Mouse (Mus musculus) Patski (cell line): ENCODE results near the gene Disp1. TPM values are rescaled to one million over a fixed set of nuclear protein-coding genes. Genes with fewer than 3 reads are reported as not detected.

Experiments
- ATAC-seq: fragments of 100-300 bp; one replicate; pipeline ENCODE4 v1.8.0; 2021
- CTCF ChIA-PET: fragments of 350-600 bp; sonication (Branson Sonifier 250); formaldehyde crosslinking; loops from one replicate; lab custom pipeline; 2022; ENCODE audit warnings: inconsistent platforms; lab: Charles Lee
- POLR2A ChIA-PET: fragments of 350-600 bp; sonication (Branson Sonifier 250); formaldehyde crosslinking; loops from one replicate; lab custom pipeline; 2022; ENCODE audit warnings: antibody characterized with exemption, inconsistent platforms; lab: Charles Lee
- DNase-seq: peaks from one replicate; pipeline ENCODE4 v3.0.0-alpha.2; 2011; ENCODE audit warnings: low read depth, low spot score
- H3K27me3 ChIP-seq: fragments of 371-371 bp; one replicate; pipeline ENCODE4 v1.5.1; 2021
- CTCF ChIP-seq: fragments of 100-300 bp; IDR thresholded peaks from one replicate; pipeline ENCODE4 v1.5.1; 2021
- in situ Hi-C: fragments of 300-500 bp; cut with MboI; formaldehyde crosslinking; loops from 3 replicates; pipeline ENCODE4 v1.11.1; 2018; ENCODE audit warnings: low pct_unique_long_range_greater_than_20kb, mixed read lengths
- polyA plus RNA-seq: library from polyadenylated mRNA; unstranded; gene quantifications from one replicate; pipeline ENCODE4 v1.2.3, GENCODE M21; 2021

Disp1 gene
- polyA plus RNA-seq, 1 experiment from 2014 or later: 18.1 TPM

GRCm38 (mm10) chr1:183149571-183150105, 71.7 kb downstream of the Disp1 start:
- no peak for ATAC-seq
- DNase-seq: no peak
- TF ChIP-seq CTCF: no peak
- POLR2A ChIA-PET: no interaction called here
- in situ Hi-C loops: loop anchor here (10.0 kb wide), 1 partner anchor 1925 kb away; no protein-coding TSS in a partner anchor
- no peaks in the 10 kb centered on the region for H3K27me3 ChIP-seq
- CTCF ChIA-PET: no interaction called here

- no peak for DNase-seq
- POLR2A ChIA-PET: interaction anchor here (0.6 kb wide), 1 partner anchor 67 kb away, joined by 4 read pairs; no protein-coding TSS in a partner anchor
- no peak for TF ChIP-seq CTCF
- no peaks in the 10 kb centered on the region for H3K27me3 ChIP-seq
- in situ Hi-C loops: no loop called here
- ATAC-seq: no peak
- CTCF ChIA-PET: no interaction called here
Measured at GRCm38 (mm10) chr1:183147438-183147841, 73.9 kb downstream of the Disp1 start.

- POLR2A ChIA-PET: no interaction called here
- ATAC-seq (no peak), DNase-seq (no peak)
Measured at GRCm38 (mm10) chr1:183146795-183147194, 74.5 kb downstream of the Disp1 start.

GRCm38 (mm10) chr1:183146102-183146735, 75.1 kb downstream of the Disp1 start:
- H3K27me3 ChIP-seq: no peaks in the 10 kb centered on the region
- POLR2A ChIA-PET: no interaction called here
- ATAC-seq (peak; percentile 39), DNase-seq (no peak)
- no peak for TF ChIP-seq CTCF
- CTCF ChIA-PET: interaction anchor here (0.7 to 1.2 kb wide), 2 partner anchors 10 to 24 kb away, joined by 3 read pairs; no protein-coding TSS in a partner anchor
- in situ Hi-C loops: no loop called here

More at GRCm38 (mm10) chr1:183146795-183147194, 74.5 kb downstream of the Disp1 start:
- in situ Hi-C loops: no loop called here
- no peaks in the 10 kb centered on the region for H3K27me3 ChIP-seq
- CTCF ChIA-PET: interaction anchor here (0.7 to 1.2 kb wide), 2 partner anchors 9 to 23 kb away, joined by 3 read pairs; no protein-coding TSS in a partner anchor
- TF ChIP-seq CTCF: no peak

GRCm38 (mm10) chr1:183144602-183145205, 76.6 kb downstream of the Disp1 start:
- POLR2A ChIA-PET: interaction anchor here (0.7 kb wide), 1 partner anchor 129 kb away, joined by 3 read pairs; no protein-coding TSS in a partner anchor
- TF ChIP-seq CTCF: no peak
- in situ Hi-C loops: no loop called here
- CTCF ChIA-PET: interaction anchor here (1.0 to 2.5 kb wide), 5 partner anchors 11 to 73 kb away, joined by 3 to 7 read pairs (median 4); no protein-coding TSS in a partner anchor
- ATAC-seq: no peak
- H3K27me3 ChIP-seq: no peaks in the 10 kb centered on the region
- no peak for DNase-seq

GRCm38 (mm10) chr1:183143246-183143645, 78.1 kb downstream of the Disp1 start:
- no peak for DNase-seq

GRCm38 (mm10) chr1:183142566-183142965, 78.8 kb downstream of the Disp1 start:
- no peaks in the 10 kb centered on the region for H3K27me3 ChIP-seq
- no peak for ATAC-seq
- in situ Hi-C loops: no loop called here
- TF ChIP-seq CTCF: no peak
- ChIA-PET CTCF (interaction anchor here (1.2 to 1.6 kb wide), 4 partner anchors 11 to 100 kb away, joined by 3 to 5 read pairs (median 3); no protein-coding TSS in a partner anchor), POLR2A (no interaction called here)
- DNase-seq: no peak

More at GRCm38 (mm10) chr1:183143246-183143645, 78.1 kb downstream of the Disp1 start:
- no peaks in the 10 kb centered on the region for H3K27me3 ChIP-seq
- ATAC-seq: no peak
- ChIA-PET POLR2A (interaction anchor here (0.6 kb wide), 1 partner anchor 21 kb away, joined by 3 read pairs; no protein-coding TSS in a partner anchor), CTCF (interaction anchor here (1.1 to 2.5 kb wide), 6 partner anchors 10 to 74 kb away, joined by 3 to 7 read pairs (median 4); no protein-coding TSS in a partner anchor)
- in situ Hi-C loops: no loop called here
- TF ChIP-seq CTCF: no peak

- POLR2A ChIA-PET: interaction anchor here (0.7 kb wide), 1 partner anchor 319 kb away, joined by 3 read pairs; no protein-coding TSS in a partner anchor
- CTCF ChIA-PET: interaction anchor here (1.3 to 1.6 kb wide), 3 partner anchors 12 to 99 kb away, joined by 3 to 5 read pairs (median 3); no protein-coding TSS in a partner anchor
- in situ Hi-C loops: no loop called here
- no peaks in the 10 kb centered on the region for H3K27me3 ChIP-seq
- TF ChIP-seq CTCF: no peak
- no peak for DNase-seq
- no peak for ATAC-seq
Measured at GRCm38 (mm10) chr1:183141329-183141728, 80.0 kb downstream of the Disp1 start.

- ATAC-seq (no peak), DNase-seq (no peak)
Measured at GRCm38 (mm10) chr1:183140511-183141268, 80.6 kb downstream of the Disp1 start.

GRCm38 (mm10) chr1:183138088-183138487, 83.2 kb downstream of the Disp1 start:
- ChIA-PET POLR2A (no interaction called here), CTCF (no interaction called here)
- no peak for TF ChIP-seq CTCF
- ATAC-seq (no peak), DNase-seq (no peak)
- in situ Hi-C loops: no loop called here
- no peaks in the 10 kb centered on the region for H3K27me3 ChIP-seq

More at GRCm38 (mm10) chr1:183140511-183141268, 80.6 kb downstream of the Disp1 start:
- no peak for TF ChIP-seq CTCF
- no peaks in the 10 kb centered on the region for H3K27me3 ChIP-seq
- ChIA-PET CTCF (no interaction called here), POLR2A (interaction anchor here (0.7 kb wide), 1 partner anchor 318 kb away, joined by 3 read pairs; no protein-coding TSS in a partner anchor)
- in situ Hi-C loops: no loop called here
